Mouse (Mus musculus): Measurements from ENCODE around the gene H2-T22. TPM values are rescaled to one million over a fixed set of nuclear protein-coding genes. Genes with fewer than 3 reads are reported as not detected.
"Not testable (repeated sequence)": the region's sequence is repeated elsewhere in the genome, so short reads cannot be mapped to it uniquely, and the experiment has no call there.

The H2-T22 gene
- polyA plus RNA-seq (2014; fragmentation: Nextera tagmentation; extraction: Ambion mirVana): 7.3 and 7.6 TPM in 2 replicates

DNA sequence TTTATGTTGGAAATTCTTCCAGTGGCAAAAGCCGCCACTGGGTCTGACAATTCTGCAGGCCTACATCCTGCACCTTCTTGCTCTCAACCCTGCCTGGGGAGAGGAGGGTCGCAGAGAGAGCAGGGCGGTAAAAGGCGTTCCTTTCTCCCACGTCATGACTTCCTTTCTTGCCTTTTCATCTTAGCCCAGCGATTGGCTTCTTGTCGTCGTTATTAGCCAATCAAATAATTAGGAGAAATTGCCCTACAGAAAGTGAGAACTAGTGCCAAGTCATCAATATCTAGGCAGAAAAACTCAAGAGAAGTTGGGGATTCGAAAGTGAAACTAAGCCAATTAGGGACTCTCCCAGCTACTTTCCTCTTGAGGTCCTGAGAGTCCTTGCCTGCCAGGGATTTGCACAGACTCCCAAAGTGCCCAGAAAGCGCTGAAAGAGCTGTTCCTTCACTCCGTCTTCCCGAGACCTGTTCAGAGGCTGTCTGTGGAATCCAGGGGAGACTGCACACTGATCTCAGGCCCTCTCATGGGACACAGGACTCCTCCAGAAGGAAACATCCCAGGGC lies at the start of gene H2-T22, which contains the start of gene Gm6034:
TSS of gene H2-T22 (minus strand) at position 138 of the 560 bp plus-strand sequence.
TSS of gene Gm6034 (plus strand) at position 352 of the 560 bp plus-strand sequence.
- not testable (repeated sequence) for H3K36me3 ChIP-seq (ENCODE audit: control insufficient read depth, insufficient read depth, low read length); H3K27ac ChIP-seq (ENCODE audit: low read depth, low read length); H3K27me3 ChIP-seq (ENCODE audit: control insufficient read depth, insufficient read depth, low read length); H3K9me3 ChIP-seq (ENCODE audit: control insufficient read depth, low read length); H3K4me1 ChIP-seq (ENCODE audit: control insufficient read depth, insufficient read depth, low read length)
- DNase-seq (ENCODE audit: low spot score, missing footprints) (peak; percentile 92), ATAC-seq (ENCODE audit: low FRiP score) (peak; percentile 93)
- H3K4me3 ChIP-seq (ENCODE audit: low read depth, low read length): peak within 1 kb of the TSS; percentile 25
- H3K4me2 ChIP-seq: peak within 1 kb of the TSS; percentile 60
- peak within 1 kb of the TSS; percentile 40; the same call in 1 of the 2 replicates for H3K9ac ChIP-seq (ENCODE audit: low read length)
- 1% methylated on average over 12 of the region's 12 CpGs for WGBS

DNA sequence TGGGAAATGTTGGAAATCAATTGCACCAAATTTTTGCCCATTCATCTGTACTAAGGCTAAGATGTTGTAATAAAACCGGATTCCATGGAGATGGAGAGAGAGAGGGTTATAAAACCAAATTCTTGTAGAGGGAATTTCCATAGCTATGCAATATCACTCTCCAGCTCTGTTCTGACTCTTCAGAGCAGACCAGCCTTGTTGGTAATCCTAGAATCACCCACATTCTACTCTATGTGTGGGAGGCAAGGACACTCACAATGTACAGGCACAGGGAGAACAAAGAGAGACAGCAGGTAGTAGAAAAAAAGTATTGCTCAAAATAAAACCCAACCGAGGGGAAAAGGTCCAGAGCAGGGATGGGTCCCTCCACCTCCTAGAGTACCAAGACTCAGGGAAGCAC lies 49.4 kb upstream of the H2-T22 start:
- no CpG with 5 or more reads among the region's 2 CpGs for WGBS
- not testable (repeated sequence) for H3K9me3 ChIP-seq (ENCODE audit: control insufficient read depth, low read length); DNase-seq (ENCODE audit: low spot score, missing footprints); H3K27me3 ChIP-seq (ENCODE audit: control insufficient read depth, insufficient read depth, low read length); H3K4me3 ChIP-seq (ENCODE audit: low read depth, low read length); ATAC-seq (ENCODE audit: low FRiP score); H3K4me2 ChIP-seq; H3K4me1 ChIP-seq (ENCODE audit: control insufficient read depth, insufficient read depth, low read length); H3K27ac ChIP-seq (ENCODE audit: low read depth, low read length); H3K9ac ChIP-seq (ENCODE audit: low read length); H3K36me3 ChIP-seq (ENCODE audit: control insufficient read depth, insufficient read depth, low read length)

DNA sequence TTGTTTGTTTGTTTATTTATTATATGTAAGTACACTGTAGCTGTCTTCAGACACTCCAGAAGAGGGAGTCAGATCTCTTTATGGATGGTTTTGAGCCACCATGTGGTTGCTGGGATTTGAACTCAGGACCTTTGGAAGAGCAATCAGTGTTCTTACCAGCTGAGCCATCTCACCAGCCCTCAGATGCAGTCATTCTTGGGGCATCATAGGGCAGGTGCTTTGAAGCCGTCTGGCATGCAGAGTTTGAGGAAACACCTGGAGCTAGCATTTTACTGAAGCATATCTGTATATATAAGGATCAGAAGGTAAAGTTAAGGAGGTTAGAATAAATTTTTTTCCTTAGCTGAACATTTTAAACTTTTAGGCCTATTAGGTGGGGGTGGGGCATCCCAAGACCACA lies 43.4 kb upstream of the H2-T22 start:
- 88% methylated on average over 1 of the region's 1 CpGs for WGBS
- H3K27ac ChIP-seq (ENCODE audit: low read depth, low read length); H3K4me3 ChIP-seq (ENCODE audit: low read depth, low read length); H3K4me1 ChIP-seq (ENCODE audit: control insufficient read depth, insufficient read depth, low read length); H3K4me2 ChIP-seq; H3K9ac ChIP-seq (ENCODE audit: low read length); ATAC-seq (ENCODE audit: low FRiP score); H3K27me3 ChIP-seq (ENCODE audit: control insufficient read depth, insufficient read depth, low read length); H3K9me3 ChIP-seq (ENCODE audit: control insufficient read depth, low read length); H3K36me3 ChIP-seq (ENCODE audit: control insufficient read depth, insufficient read depth, low read length); DNase-seq (ENCODE audit: low spot score, missing footprints): not testable (repeated sequence)

DNA sequence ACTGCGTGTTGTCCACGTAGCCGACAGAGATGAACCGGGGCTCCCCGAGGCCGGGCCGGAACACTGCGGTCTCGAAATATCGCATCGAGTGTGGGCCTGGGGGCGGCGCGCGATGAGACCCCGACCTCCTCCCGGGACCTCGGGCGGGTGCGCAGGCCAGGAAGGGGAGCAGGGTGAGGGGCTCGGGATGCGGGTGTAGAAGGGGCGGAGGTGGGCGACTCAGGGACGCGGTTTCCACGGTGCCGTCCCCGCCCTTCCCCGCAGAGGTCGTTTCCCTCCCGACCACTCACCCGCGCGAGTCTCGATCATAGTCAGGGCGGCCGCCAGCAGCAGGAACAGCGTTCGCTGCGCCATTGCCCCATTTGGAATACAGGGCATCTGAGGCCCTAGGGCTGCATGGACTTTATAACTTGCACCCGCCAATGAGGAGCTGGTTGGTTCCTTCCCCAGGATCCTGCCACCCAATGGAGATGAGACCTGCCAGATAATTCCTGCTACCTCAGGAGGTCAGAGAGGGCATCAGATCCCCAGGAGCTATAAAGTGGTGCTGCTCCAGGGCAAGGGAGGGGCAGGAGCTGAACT lies 41.4 kb upstream of the H2-T22 start:
- Histone ChIP-seq H3K27ac (ENCODE audit: low read depth, low read length) (no peak overlapping the region), H3K36me3 (ENCODE audit: control insufficient read depth, insufficient read depth, low read length) (no peaks in the 10 kb centered on the region), H3K9me3 (ENCODE audit: control insufficient read depth, low read length) (no peaks in the 10 kb centered on the region), H3K9ac (ENCODE audit: low read length) (peak overlapping the region; percentile 76), H3K27me3 (ENCODE audit: control insufficient read depth, insufficient read depth, low read length) (no peaks in the 10 kb centered on the region; the same call in 1 of the 2 replicates), H3K4me3 (ENCODE audit: low read depth, low read length) (peak overlapping the region; percentile 54), H3K4me1 (ENCODE audit: control insufficient read depth, insufficient read depth, low read length) (peaks cover 6% of the 10 kb centered on the region; the same call in 1 of the 2 replicates), H3K4me2 (peak overlapping the region; percentile 97)
- no peak for DNase-seq (ENCODE audit: low spot score, missing footprints)
- peak; percentile 62 for ATAC-seq (ENCODE audit: low FRiP score)
- under 1% methylated on average over 42 of the region's 42 CpGs for WGBS

DNA sequence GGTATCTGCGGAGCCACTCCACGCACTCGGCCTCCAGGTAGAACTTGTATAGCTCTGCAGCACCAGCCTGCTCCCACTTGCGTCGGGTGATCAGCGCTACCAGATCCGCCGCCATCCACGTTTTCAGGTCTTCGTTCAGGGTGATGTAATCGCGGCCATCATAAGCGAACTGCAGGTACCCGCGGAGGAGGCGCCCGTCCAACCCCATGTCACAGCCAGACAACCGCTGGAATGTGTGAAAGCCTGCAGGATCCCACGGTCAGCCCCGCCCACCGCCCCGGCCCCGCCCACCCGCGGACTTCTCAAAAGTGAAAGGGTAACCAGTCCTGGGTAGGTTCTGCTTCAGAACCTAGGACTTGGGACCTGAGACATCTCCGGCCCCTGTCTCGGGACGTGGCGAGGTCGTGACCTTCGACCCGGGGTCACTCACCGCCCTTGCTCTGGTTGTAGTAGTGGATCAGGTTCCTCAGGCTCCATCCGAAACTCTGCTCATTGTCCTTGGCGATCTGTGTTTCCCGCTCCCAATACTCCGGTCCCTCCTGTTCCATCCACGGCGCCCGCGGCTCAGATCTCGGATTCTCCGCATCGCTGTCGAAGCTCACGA lies 40.8 kb upstream of the H2-T22 start:
- peak; percentile 97 for DNase-seq (ENCODE audit: low spot score, missing footprints)
- Histone ChIP-seq H3K27me3 (ENCODE audit: control insufficient read depth, insufficient read depth, low read length) (no peaks in the 10 kb centered on the region; the same call in 1 of the 2 replicates), H3K4me2 (peak overlapping the region; percentile 97), H3K9me3 (ENCODE audit: control insufficient read depth, low read length) (no peaks in the 10 kb centered on the region), H3K36me3 (ENCODE audit: control insufficient read depth, insufficient read depth, low read length) (no peaks in the 10 kb centered on the region), H3K9ac (ENCODE audit: low read length) (peak overlapping the region; percentile 76), H3K4me1 (ENCODE audit: control insufficient read depth, insufficient read depth, low read length) (peaks cover 6% of the 10 kb centered on the region; the same call in 1 of the 2 replicates), H3K27ac (ENCODE audit: low read depth, low read length) (no peak overlapping the region), H3K4me3 (ENCODE audit: low read depth, low read length) (peak overlapping the region; percentile 54)
- under 1% methylated on average over 46 of the region's 46 CpGs for WGBS
- peak; percentile 84 for ATAC-seq (ENCODE audit: low FRiP score)

DNA sequence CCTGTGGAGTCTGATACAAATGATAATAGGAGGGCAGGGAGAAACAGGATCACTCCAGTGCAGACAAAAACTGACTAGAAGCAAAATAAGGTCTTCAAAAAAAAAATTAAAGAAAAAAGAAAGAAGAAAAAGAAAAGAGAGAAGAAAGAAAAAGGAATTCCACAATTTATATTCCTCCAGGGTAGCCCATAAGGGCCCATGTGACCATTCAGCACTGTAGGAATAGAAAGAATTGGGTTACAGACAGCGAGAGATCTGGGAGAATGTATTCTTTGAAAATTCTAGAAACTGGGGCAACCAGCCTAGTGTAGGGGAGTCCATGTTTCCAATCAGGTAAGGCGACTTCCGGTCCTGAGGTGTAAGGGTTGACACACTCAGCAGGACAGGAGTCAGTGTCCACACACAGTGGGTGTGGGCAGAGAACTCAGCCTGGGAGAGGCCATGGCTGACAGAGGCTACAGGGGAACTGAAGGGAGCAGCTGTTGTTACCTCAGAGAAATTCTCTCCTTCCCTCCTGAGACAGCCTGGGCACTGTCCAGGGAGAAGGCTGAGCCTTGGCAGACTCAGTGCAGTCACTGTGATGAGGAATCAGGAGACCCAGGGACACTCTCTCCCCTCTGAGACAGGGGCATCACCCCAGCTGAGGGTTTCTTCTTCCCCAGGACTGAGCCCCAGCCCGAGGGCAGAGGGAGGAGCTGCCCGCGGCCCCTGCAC lies 40.1 kb upstream of the H2-T22 start:
- H3K4me3 ChIP-seq (ENCODE audit: low read depth, low read length): peak overlapping the region; percentile 54
- H3K9me3 ChIP-seq (ENCODE audit: control insufficient read depth, low read length); H3K4me1 ChIP-seq (ENCODE audit: control insufficient read depth, insufficient read depth, low read length); H3K27ac ChIP-seq (ENCODE audit: low read depth, low read length); H3K36me3 ChIP-seq (ENCODE audit: control insufficient read depth, insufficient read depth, low read length); ATAC-seq (ENCODE audit: low FRiP score); H3K27me3 ChIP-seq (ENCODE audit: control insufficient read depth, insufficient read depth, low read length); H3K9ac ChIP-seq (ENCODE audit: low read length): not testable (repeated sequence)
- peak overlapping the region; percentile 97 for H3K4me2 ChIP-seq
- 42% methylated on average over 5 of the region's 6 CpGs for WGBS
- DNase-seq (ENCODE audit: low spot score, missing footprints): peak; percentile 81

DNA sequence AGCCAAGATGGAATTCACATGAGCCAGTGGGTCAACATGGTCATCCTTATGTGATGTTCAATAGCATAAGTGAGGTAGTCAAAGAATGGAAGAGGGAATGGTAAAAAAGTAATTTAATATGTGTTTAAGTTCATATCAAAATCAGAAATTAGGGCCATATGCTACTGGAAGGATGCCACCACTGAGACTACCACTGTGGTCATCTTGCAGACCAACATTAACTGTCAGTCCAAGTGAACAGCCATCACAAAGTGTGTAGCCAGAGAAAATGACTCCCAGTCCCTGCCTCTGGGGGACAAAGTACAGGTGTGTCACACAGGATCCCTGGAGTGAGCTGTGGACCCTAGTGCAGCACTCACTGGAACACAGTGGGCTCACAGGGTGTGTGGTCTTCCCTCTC lies 39.4 kb upstream of the H2-T22 start:
- ATAC-seq (ENCODE audit: low FRiP score); H3K27ac ChIP-seq (ENCODE audit: low read depth, low read length); H3K9ac ChIP-seq (ENCODE audit: low read length); H3K36me3 ChIP-seq (ENCODE audit: control insufficient read depth, insufficient read depth, low read length); H3K9me3 ChIP-seq (ENCODE audit: control insufficient read depth, low read length); H3K27me3 ChIP-seq (ENCODE audit: control insufficient read depth, insufficient read depth, low read length); H3K4me3 ChIP-seq (ENCODE audit: low read depth, low read length); H3K4me1 ChIP-seq (ENCODE audit: control insufficient read depth, insufficient read depth, low read length); H3K4me2 ChIP-seq: not testable (repeated sequence)
- DNase-seq (ENCODE audit: low spot score, missing footprints): peak; percentile 66

DNA sequence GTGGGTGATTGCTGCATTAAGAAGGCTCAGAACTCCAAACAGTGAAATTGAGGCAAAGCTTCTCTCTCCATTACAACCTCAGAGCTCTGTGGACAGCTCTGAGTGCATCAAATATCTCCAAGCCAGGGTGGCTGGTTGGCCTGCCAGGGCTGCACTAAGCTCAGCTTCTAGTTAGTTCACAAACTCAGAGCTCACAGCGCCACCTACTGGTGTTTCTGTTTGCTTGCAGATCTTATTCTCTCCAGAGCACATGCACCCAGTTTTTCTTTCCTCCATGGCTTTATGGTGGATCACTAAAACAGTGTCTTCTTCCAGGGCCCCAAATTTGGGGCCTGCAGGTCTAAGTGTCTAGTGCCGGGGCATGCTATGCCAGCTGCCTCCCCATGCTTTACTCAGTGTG lies 18.3 kb upstream of the H2-T22 start:
- Histone ChIP-seq H3K4me3 (ENCODE audit: low read depth, low read length) (no peak overlapping the region), H3K36me3 (ENCODE audit: control insufficient read depth, insufficient read depth, low read length) (no peaks in the 10 kb centered on the region), H3K9me3 (ENCODE audit: control insufficient read depth, low read length) (no peaks in the 10 kb centered on the region), H3K27me3 (ENCODE audit: control insufficient read depth, insufficient read depth, low read length) (no peaks in the 10 kb centered on the region), H3K4me1 (ENCODE audit: control insufficient read depth, insufficient read depth, low read length) (no peaks in the 10 kb centered on the region), H3K9ac (ENCODE audit: low read length) (no peak overlapping the region), H3K4me2 (no peak overlapping the region), H3K27ac (ENCODE audit: low read depth, low read length) (no peak overlapping the region)
- peak; percentile 92 for DNase-seq (ENCODE audit: low spot score, missing footprints)
- WGBS: 27% methylated on average over 2 of the region's 2 CpGs
- ATAC-seq (ENCODE audit: low FRiP score): no peak

DNA sequence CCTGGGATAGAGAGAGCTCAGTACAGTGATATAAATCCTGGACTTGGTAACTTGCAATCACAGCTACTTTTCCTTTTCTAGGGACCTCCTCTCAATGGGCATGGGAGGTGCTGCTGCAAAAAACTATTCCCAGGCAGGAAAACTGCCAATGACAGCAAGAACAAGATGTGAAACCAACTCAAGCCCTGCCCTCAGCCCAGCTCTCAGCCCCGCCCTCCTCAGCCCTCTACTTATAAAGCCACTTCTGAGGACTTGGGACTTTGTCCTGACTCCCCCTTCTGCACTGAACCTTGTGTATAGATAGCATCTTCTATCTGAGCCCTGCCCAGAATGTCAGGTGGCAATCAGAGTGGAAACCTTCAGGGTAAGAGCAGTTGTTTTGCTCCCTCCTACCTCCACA lies 15.8 kb upstream of the H2-T22 start, which contains the start of gene Gm11127:
TSS of gene Gm11127 (minus strand) at position 10 of the 400 bp plus-strand sequence.
- not testable (repeated sequence) for H3K4me2 ChIP-seq; H3K9me3 ChIP-seq (ENCODE audit: control insufficient read depth, low read length); H3K27ac ChIP-seq (ENCODE audit: low read depth, low read length); H3K4me1 ChIP-seq (ENCODE audit: control insufficient read depth, insufficient read depth, low read length); H3K4me3 ChIP-seq (ENCODE audit: low read depth, low read length); ATAC-seq (ENCODE audit: low FRiP score); H3K9ac ChIP-seq (ENCODE audit: low read length); H3K36me3 ChIP-seq (ENCODE audit: control insufficient read depth, insufficient read depth, low read length); DNase-seq (ENCODE audit: low spot score, missing footprints); H3K27me3 ChIP-seq (ENCODE audit: control insufficient read depth, insufficient read depth, low read length)
- 59% methylated on average over 1 of the region's 1 CpGs for WGBS
